Mouse (Mus musculus) liver, embryonic 14.5 days (tissue): ENCODE data around the gene Golga4. TPM values are rescaled to one million over a fixed set of nuclear protein-coding genes. Genes with fewer than 3 reads are reported as not detected.

Source experiments
- ATAC-seq: fragments of 200-750 bp; cut with Nextera tagmentation; 2 replicates; pipeline ENCODE4 v1.8.0; 2017; ENCODE audit warnings: moderate number of reproducible peaks, mild to moderate bottlenecking, moderate library complexity; ENCODE audit not compliant: insufficient read depth
- DNase-seq, 3 experiments: peaks; one replicate each; pipeline ENCODE4 v3.0.0-alpha.2; 2012 to 2013; ENCODE audit warnings: low read depth in 3 of 3, low spot score in 3 of 3
- H3K27ac ChIP-seq: fragments of 300-500 bp; sonication (generic); 2 replicates; pipeline ENCODE4 v1.5.1; 2014; ENCODE audit warnings: moderate library complexity, mild to moderate bottlenecking, control low read depth, inconsistent platforms
- H3K27me3 ChIP-seq: fragments of 300-500 bp; sonication (generic); 2 replicates; pipeline ENCODE4 v1.6.1; 2014; ENCODE audit warnings: mild to moderate bottlenecking, low read length, moderate library complexity; ENCODE audit not compliant: control insufficient read depth, insufficient read depth
- H3K36me3 ChIP-seq: fragments of 300-500 bp; sonication (generic); replicated peaks from 2 replicates; pipeline ENCODE4 v1.6.1; 2014; ENCODE audit warnings: low read depth; ENCODE audit not compliant: control insufficient read depth, insufficient read depth
- H3K4me1 ChIP-seq, 2 experiments: fragments of 200-500 bp in 1 of 2; fragments of 300-500 bp in 1 of 2; sonication (generic) in 1 of 2; replicated peaks; 2 replicates each; pipeline ENCODE4 v1.6.1; 2012 to 2014; ENCODE audit warnings: antibody characterized with exemption in 1 of 2, inconsistent platforms in 1 of 2, low read length in 1 of 2; ENCODE audit not compliant: control insufficient read depth in 2 of 2, insufficient read depth in 2 of 2
- H3K4me2 ChIP-seq: fragments of 300-500 bp; sonication (generic); 2 replicates; pipeline ENCODE4 v1.6.1; 2014; ENCODE audit warnings: low read depth, mild to moderate bottlenecking, control low read depth, moderate library complexity
- H3K4me3 ChIP-seq, 2 experiments: fragments of 200-500 bp in 1 of 2; fragments of 300-500 bp in 1 of 2; sonication (generic) in 1 of 2; 2 replicates each; pipeline ENCODE4 v1.5.1; 2012 to 2014; ENCODE audit warnings: low read depth in 2 of 2, low read length in 2 of 2, mild to moderate bottlenecking in 2 of 2, control low read depth in 1 of 2, inconsistent platforms in 1 of 2, moderate library complexity in 1 of 2; ENCODE audit not compliant: insufficient read depth in 1 of 2
- H3K9ac ChIP-seq: fragments of 300-500 bp; sonication (generic); replicated peaks from 2 replicates; pipeline ENCODE4 v1.6.1; 2014; ENCODE audit warnings: mild to moderate bottlenecking, control low read depth, moderate library complexity
- H3K9me3 ChIP-seq: fragments of 300-500 bp; sonication (generic); 2 replicates; pipeline ENCODE4 v1.6.1; 2016; ENCODE audit warnings: low read length, mixed read lengths; ENCODE audit not compliant: control insufficient read depth
- CTCF ChIP-seq: IDR thresholded peaks from 2 replicates; pipeline ENCODE4 v1.5.1; 2016; ENCODE audit warnings: antibody characterized with exemption, low read depth, control low read depth
- EP300 ChIP-seq: IDR thresholded peaks from 2 replicates; pipeline ENCODE4 v1.6.1; 2016; ENCODE audit warnings: antibody characterized with exemption, low read depth
- WGBS: fragments of 180-500 bp; shearing (Covaris S2); extraction: QIAGEN DNeasy Blood & Tissue Kit; methylation state at CpG from one replicate; pipeline ENCODE4 v1.1.7; 2014; ENCODE audit not compliant: insufficient replicate concordance; 5-methylcytosine and 5-hydroxymethylcytosine counted together
- polyA plus RNA-seq, 2 experiments: library from polyadenylated mRNA; depleted of rRNA in 1 of 2; stranded (reverse) in 1 of 2; unstranded in 1 of 2; fragments of >200 nt; fragmentation: Nextera tagmentation in 1 of 2; extraction: Ambion mirVana in 1 of 2; gene quantifications; 2 replicates each; pipeline versions ENCODE4 v1.2.1 to v1.2.3; 2012 to 2014

The Golga4 gene
- polyA plus RNA-seq, 2 experiments = 10.6 to 13.2 TPM

DNA sequence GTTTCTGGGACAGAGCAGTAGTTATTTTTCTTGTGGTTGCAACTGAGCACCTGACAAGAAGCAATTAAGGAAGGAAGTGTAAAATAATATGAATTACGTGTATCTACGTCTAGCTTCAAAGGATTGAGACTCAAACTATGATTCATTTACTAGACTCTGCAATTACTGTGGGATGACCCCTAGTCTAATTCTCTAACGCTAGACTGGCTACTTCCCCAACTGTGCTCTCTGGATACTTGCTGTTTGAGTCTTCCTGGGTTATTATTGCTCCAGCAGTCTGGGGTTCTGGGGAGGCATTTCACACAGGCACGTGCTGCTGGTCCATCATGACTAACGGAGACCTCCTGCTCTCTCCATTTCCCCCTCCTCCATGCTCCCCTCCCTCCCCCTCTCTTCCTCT lies 111.2 kb downstream of the Golga4 start:
- Histone ChIP-seq H3K27me3 (no peaks in the 10 kb centered on the region), H3K9ac (no peak overlapping the region), H3K4me1 (no peaks in the 10 kb centered on the region), H3K4me3 (no peak overlapping the region), H3K27ac (no peak overlapping the region), H3K9me3 (no peaks in the 10 kb centered on the region), H3K4me2 (no peak overlapping the region), H3K36me3 (no peaks in the 10 kb centered on the region)
- ATAC-seq (no peak), DNase-seq (no peak)
- 46% methylated on average over 5 of the region's 5 CpGs for WGBS
- no peak for TF ChIP-seq EP300
- no peak for TF ChIP-seq CTCF

DNA sequence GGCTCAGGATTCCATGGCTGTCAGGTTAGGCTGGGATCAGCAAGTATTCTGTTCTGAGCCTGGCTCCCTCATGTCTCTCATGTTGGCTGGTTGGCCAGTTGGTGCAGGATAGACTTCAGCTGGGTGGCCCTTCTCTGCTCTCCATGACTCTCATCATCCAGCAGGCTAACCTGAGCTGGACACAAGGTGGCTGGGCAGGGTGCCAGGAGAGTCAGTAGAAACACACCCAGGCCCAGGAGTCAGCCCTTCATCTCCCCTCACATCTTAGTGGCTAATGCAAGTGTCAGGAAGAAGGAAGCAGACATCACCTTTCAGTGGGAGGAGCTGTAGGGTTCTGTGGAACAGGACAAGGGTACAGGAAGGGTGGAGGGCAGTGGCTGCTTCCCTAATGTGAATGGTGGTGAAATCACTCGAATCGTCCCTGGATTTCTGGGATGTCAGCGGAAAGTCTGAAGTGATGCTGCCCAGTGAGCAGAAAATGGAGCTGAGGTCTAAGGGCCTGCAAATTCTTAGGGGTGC lies 112.7 kb downstream of the Golga4 start:
- no peak overlapping the region for H3K4me3 ChIP-seq
- no peak for DNase-seq
- H3K9me3 ChIP-seq = no peaks in the 10 kb centered on the region
- H3K4me1 ChIP-seq = no peaks in the 10 kb centered on the region
- no peak overlapping the region for H3K27ac ChIP-seq
- H3K9ac ChIP-seq = no peak overlapping the region
- ATAC-seq = no peak
- no peak for TF ChIP-seq EP300
- no peak for TF ChIP-seq CTCF
- WGBS = 36% methylated on average over 3 of the region's 3 CpGs
- H3K36me3 ChIP-seq = no peaks in the 10 kb centered on the region
- no peaks in the 10 kb centered on the region for H3K27me3 ChIP-seq
- H3K4me2 ChIP-seq = no peak overlapping the region

DNA sequence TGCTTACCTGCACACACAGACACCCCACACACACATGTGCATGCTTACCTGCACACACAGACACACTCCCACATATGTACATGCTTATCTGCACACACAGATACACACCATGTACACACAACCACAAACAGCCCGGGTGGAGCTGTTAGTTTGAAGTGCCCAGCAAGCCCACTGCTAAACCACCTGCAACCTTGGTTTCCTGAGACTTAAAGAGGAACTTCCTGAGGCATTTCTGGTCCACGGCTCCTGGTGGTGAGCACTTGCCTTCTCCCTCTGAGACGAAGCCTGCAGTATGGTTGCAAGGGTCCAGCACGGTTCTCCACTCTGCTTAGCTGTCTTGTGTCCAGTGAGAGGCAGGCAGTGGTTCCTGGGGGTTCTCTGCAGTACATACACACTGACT lies 114.7 kb downstream of the Golga4 start:
- Histone ChIP-seq H3K27me3 (no peaks in the 10 kb centered on the region), H3K9me3 (no peaks in the 10 kb centered on the region), H3K4me1 (no peaks in the 10 kb centered on the region), H3K27ac (no peak overlapping the region), H3K36me3 (no peaks in the 10 kb centered on the region), H3K9ac (no peak overlapping the region), H3K4me3 (no peak overlapping the region), H3K4me2 (no peak overlapping the region)
- ATAC-seq = no peak
- DNase-seq = no peak
- TF ChIP-seq EP300 (no peak), CTCF (no peak)
- WGBS = 9% methylated on average over 4 of the region's 4 CpGs

DNA sequence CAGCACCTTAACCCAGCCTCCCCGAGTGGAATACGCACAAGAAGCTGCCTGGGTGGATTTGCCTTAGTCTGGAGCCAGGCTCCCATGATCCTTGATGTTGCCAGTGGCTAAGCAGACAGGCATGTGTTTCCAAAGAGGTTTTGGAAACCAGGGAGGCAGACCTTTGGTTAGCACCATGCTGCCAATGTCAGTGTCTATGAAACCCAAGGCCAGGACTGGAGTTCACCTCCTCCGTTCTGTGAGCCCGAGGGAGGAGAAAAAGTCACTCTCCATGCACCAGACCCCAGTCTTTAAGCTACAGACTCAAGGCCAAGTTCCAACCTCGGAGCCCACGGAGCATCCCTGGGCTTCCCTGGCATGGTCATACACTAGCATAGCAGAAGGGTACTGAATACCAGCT lies 115.6 kb downstream of the Golga4 start:
- Histone ChIP-seq H3K9ac (no peak overlapping the region), H3K36me3 (no peaks in the 10 kb centered on the region), H3K27ac (no peak overlapping the region), H3K9me3 (no peaks in the 10 kb centered on the region), H3K4me1 (no peaks in the 10 kb centered on the region), H3K4me2 (no peak overlapping the region), H3K27me3 (no peaks in the 10 kb centered on the region), H3K4me3 (no peak overlapping the region)
- TF ChIP-seq EP300 (no peak), CTCF (no peak)
- 63% methylated on average over 6 of the region's 6 CpGs for WGBS
- DNase-seq (no peak), ATAC-seq (no peak)

DNA sequence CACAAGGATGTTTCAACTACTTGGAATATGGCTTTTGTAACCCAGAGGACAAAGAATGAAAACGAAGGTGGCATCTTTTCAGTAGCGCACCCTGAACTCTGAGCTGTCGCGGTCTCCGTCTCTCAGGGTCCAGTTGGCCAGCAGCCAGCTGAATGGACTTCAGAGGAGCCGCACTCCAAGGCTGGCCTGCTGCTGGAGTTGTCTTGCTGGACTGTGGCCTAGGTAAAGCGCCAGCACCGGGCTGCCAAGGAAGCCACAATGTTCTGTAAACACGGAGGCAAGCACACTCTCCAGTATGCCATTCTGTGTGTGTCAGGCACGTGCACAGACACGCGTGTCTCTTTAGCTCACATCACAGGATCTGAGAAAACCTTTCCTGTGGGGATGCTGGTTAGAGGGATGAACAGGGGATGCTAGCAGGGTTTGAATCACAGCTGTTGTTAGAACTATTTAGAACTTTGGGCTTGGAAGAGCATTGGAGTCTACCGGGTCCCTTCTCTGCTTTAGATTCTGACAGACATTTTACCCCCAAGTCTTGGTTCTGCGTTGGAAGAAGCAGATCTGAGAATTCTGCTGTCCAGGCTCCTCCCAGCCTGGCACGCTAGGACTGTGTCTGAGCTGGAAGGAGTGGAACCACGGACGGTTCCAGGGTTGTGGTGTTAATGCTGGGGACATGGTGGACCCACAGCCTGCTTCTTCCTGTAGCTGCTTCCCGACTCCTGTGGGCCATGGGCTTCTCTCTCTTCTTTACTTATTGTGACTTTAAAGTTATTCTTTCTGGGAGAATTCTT lies 116.5 kb downstream of the Golga4 start:
- no peaks in the 10 kb centered on the region for H3K4me1 ChIP-seq
- no peaks in the 10 kb centered on the region for H3K27me3 ChIP-seq
- no peaks in the 10 kb centered on the region for H3K9me3 ChIP-seq
- H3K9ac ChIP-seq = no peak overlapping the region
- WGBS = 71% methylated on average over 18 of the region's 18 CpGs
- H3K4me2 ChIP-seq = no peak overlapping the region
- no peak for ATAC-seq
- no peak for TF ChIP-seq CTCF
- no peak overlapping the region for H3K27ac ChIP-seq
- no peak overlapping the region for H3K4me3 ChIP-seq
- no peaks in the 10 kb centered on the region for H3K36me3 ChIP-seq
- no peak for DNase-seq
